Mouse (Mus musculus) adrenal gland, postnatal 25 days (tissue): ENCODE measurements around the gene Retreg1. TPM values are rescaled to one million over a fixed set of nuclear protein-coding genes. Genes with fewer than 3 reads are reported as not detected.
"Not testable (repeated sequence)": the region's sequence is repeated elsewhere in the genome, so short reads cannot be mapped to it uniquely, and the experiment has no call there.

ENCODE experiments used
- DNase-seq: peaks from one replicate; pipeline ENCODE4 v3.0.0; 2021; ENCODE audit warnings: mixed read lengths
- total RNA-seq: library from RNA; stranded (reverse); gene quantifications from 2 replicates; pipeline ENCODE4 v1.2.3, GENCODE M21; 2021

Gene Retreg1
- total RNA-seq, 1 experiment from 2014 or later: 40.7 TPM

GRCm38 (mm10) chr15:25948257-25949223, 105.6 kb downstream of the Retreg1 start:
- no peak for DNase-seq

DNA sequence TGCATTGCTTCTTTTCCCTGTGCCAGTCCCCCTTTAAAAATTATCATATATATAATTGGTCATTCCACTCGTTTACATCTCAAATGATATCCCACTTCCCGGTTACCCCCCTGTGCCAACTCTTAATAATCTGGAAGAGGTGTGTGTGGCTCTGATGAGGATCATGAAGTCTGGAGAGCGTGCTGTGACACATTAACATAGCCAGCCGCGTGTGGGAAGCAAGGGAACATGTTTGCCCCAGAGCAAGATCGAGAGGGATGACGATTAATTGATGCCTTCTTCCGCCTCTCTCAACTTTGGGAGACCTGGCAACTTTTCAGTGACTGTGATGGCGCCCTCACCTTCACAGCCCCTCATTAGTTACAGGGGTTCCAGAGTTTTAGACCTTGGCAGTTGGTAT, 106.7 kb downstream of the Retreg1 start:
- no peak for DNase-seq

GRCm38 (mm10) chr15:25950584-25950983, 107.6 kb downstream of the Retreg1 start:
- no peak for DNase-seq

- DNase-seq: no peak
These were observed 108.1 kb downstream of the Retreg1 start for GRCm38 (mm10) chr15:25951037-25951436.

GRCm38 (mm10) chr15:25956001-25956400, 113.0 kb downstream of the Retreg1 start:
- DNase-seq: no peak

- DNase-seq: no peak
These were observed 113.6 kb downstream of the Retreg1 start for GRCm38 (mm10) chr15:25956422-25957117.

DNA sequence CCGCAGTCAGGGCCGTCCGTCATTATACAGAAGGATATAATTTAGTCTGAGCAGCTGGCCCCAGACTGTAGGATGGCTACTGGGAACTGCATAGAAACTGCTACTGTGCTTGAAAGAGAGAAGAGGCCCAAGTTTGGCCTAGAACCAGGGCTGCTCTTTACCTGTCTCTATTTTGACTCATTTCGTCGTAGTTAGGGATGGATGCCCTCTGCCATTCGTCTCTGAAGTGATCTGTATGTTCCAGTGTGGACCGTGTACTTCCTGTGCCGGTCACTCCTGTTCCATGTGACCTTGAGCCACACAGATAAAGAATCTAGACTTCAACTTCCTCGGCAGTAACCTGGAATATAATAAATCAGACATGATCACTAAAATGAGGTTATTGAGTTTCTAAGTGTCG, 114.7 kb downstream of the Retreg1 start:
- no peak for DNase-seq

- no peak for DNase-seq
These were observed 116.4 kb downstream of the Retreg1 start for GRCm38 (mm10) chr15:25959375-25959774.

- DNase-seq: no peak
These were observed 117.3 kb downstream of the Retreg1 start for GRCm38 (mm10) chr15:25960231-25960630.

- no peak for DNase-seq
These were observed 123.3 kb downstream of the Retreg1 start for GRCm38 (mm10) chr15:25966220-25966774.

- no peak for DNase-seq
These were observed 128.6 kb downstream of the Retreg1 start for GRCm38 (mm10) chr15:25971596-25971995.

DNA sequence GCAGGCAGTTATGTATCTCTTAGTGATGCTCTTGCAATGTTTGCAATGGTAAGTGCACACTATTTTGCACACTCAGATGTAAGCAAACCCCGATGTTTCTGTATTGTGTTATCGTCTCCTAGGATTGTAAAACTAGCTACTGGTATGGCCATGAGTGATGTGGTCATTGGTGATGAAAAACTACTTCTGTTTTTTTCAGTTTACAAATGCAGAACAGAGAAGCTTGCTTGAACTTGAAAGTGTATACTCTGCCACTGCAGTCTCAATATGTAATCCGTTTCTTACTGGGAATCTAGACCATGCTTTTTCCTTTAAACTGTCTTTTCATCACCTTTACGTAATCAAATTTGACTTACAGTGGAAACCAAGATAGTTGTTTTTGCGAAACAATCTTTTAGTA, 129.8 kb downstream of the Retreg1 start:
- no peak for DNase-seq

- DNase-seq: no peak
These were observed 131.4 kb downstream of the Retreg1 start for GRCm38 (mm10) chr15:25974352-25974751.

- DNase-seq: no peak
These were observed 132.8 kb downstream of the Retreg1 start for GRCm38 (mm10) chr15:25975810-25976209.

GRCm38 (mm10) chr15:25983614-25984013, 140.6 kb downstream of the Retreg1 start:
- DNase-seq: not testable (repeated sequence)

- DNase-seq: peak; percentile 89
These were observed 141.2 kb downstream of the Retreg1 start, which contains the start of gene Zfp622 for GRCm38 (mm10) chr15:25984067-25984733. Zfp622 (plus strand) TSS chr15:25984366.

DNA sequence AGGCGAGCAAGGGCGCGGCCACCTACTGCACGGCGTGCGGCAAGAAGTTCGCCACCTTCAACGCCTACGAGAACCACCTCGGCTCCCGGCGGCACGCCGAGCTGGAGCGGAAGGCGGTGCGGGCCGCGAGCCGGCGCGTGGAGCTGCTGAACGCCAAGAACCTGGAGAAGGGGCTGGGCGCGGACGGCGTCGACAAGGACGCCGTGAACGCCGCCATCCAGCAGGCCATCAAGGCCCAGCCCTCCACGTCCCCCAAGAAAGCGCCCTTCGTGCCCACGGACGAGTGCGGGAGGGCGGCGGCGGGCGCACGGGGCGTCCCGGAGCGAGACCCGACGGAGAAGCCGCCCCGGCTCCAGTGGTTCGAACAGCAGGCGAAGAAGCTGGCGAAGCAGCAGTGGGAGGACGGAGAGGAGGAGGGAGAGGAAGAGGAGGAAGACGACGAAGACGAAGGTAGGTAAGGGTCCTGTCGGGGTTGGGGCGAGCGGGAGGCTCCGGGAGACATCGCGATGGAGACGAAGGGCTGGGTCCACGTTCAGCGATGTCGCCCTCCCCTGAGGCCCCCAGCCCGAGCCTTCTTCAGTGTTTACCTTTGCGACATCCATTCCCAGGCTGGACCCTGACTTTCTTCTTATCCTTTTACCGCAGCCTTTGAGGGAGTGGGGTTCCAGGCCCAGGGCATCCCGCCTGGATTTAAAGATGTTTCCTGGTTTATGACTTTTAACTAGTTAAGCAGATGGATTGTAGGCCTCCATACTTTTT, 141.9 kb downstream of the Retreg1 start:
- no peak for DNase-seq

DNA sequence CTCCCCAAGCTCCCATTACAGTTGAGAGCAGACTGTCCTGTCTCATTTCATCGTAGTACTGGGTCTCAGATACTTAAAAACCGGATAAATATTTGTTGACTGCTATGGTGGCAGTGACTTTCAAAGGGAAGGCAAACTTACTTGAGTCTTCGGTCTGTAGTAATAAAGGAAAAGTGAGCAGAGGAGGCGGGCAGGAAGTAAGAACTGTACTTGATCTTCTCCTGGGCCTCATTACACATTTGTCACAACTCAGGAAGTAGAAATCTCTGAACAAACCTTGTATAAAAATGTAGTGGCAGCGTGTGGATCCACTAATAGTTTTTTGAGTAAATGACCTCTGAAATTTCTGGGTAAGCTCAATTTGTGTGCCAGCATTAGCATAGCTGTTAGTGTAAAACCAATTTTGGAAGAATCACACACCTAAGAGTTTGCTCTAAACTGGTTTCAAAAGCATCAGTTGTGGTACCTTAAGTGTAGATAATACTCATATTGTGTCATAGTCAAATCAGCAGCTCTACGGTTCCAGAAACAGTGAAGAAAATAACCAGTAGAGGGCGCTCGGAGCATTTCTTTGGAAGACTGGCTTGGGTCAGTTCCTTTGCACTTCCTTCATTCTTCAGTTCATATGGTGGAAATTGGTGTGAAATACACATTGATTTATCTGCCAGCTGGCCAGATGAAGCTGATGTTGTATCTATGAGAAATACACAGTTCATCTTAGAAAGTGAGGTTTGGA, 150.2 kb downstream of the Retreg1 start:
- DNase-seq: peak; percentile 22

- no peak for DNase-seq
These were observed 152.5 kb downstream of the Retreg1 start for GRCm38 (mm10) chr15:25995521-25995920.

DNA sequence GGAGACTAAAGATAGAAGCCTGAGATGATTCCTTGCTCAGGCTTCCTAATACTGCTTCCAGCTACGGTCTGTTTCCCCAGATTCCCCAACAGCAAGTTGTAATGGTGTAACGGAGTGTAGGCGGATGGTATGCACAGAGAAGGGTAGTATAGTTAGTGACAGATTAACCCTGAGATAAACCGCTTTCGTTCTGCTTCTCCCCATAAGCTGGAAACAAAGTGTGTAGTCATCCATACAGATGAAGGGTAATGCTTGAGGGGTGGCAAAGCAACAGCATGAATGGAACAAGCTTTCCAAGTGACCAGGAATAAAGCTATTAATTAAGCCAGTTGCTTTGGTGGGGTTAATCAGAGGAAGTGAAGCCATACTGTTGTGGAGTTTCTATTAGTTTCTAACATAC, 156.6 kb downstream of the Retreg1 start:
- DNase-seq: not testable (repeated sequence)

DNA sequence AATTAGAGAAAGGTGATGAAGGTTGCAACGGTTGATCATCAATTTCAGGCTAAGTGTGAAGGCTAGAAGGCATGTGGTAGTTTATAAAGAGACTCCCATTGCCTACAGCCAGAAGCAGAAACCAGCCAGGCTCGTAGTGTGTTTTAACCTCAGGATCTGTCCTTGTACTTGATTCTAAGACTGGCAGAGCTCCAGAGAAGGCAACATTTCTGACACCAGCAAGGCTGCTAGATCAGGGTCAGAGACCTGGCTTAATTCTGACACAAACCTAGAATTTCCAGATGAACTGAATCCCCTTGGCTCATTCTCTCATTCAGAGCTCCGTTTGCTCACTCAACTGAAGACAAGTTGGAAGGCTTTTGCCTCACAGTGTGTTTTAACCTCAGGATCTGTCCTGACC, 165.6 kb downstream of the Retreg1 start:
- no peak for DNase-seq
